Mouse (Mus musculus) adrenal gland, adult 8-10 months (tissue): Measurements from ENCODE around the gene Olfr1329. TPM values are rescaled to one million over a fixed set of nuclear protein-coding genes. Genes with fewer than 3 reads are reported as not detected.
"Not testable (repeated sequence)": the region's sequence is repeated elsewhere in the genome, so short reads cannot be mapped to it uniquely, and the experiment has no call there.

ENCODE experiments used
- DNase-seq: peaks from one replicate; pipeline ENCODE4 v3.0.0; 2022
- total RNA-seq, 4 experiments: library from RNA; stranded (reverse); gene quantifications; 2 replicates each; pipeline ENCODE4 v1.2.4; 2022

Olfr1329 gene
- not detected for total RNA-seq

DNA sequence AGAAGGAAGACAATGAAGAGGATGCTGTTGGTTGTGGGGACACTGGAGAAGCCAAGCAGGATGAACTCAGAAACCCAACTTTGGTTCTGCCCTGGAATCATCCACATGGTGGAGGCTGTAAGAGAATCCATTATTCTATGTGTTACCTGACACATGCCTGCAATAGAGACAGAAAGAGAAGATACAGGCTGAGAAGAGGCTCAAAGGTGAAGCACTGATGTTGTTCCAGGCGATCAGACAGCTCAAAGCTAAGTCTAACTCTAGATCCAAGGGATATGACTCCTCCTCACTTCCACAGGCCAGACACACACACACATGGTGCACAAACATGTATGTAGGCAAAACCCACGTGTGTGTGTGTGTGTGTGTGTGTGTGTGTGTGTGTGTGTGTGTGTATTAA, at the start of gene Olfr1329:
Olfr1329 (minus strand) TSS at position 101 of the 400 bp plus-strand sequence.
- DNase-seq: not testable (repeated sequence)

DNA sequence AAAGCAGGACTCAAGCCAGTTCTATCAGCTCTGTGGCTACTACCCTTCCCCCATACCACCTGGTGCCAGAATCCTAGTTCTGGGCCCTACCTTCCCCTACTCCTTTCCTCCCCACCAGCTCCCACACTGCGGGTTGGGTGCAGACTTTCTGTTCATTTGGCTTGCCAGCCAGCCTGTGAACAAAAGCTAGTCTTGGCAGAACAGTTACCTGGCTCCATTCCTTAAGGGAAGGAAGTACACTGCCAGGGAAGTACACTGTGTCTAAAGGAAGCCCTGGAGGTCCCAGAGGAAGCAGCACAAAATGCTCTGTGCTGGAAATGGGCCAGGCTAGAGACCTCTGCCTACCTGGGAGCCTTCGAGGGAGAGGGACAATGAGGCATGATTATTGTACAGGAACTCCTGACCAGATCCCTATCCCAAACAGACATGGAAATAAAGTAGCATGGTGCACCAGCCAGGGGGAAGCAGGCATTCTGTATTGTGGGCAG, 43.9 kb upstream of the Olfr1329 start, which contains the start of gene Lao1:
Lao1 (plus strand) TSS at position 438 of the 488 bp plus-strand sequence.
- DNase-seq: no peak

DNA sequence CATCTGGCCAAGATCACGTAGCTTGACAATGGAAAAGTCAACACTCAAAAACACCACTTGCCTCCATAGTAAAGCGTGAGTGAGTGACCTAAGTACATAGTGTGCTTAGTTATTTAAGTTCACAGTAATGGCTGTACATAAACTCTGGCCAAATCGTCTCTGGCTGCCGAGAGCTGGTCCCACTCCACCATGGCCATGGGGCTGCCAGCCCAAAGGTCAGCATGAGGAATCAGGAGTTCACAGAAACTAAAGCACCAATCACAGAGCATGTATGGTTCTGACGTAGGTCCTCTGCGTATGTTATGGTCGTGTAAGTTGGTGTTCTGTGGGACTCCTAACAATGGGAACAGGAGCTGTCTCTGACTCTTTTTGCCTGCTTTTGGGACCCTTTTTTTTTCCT, 41.5 kb upstream of the Olfr1329 start:
- no peak for DNase-seq

DNA sequence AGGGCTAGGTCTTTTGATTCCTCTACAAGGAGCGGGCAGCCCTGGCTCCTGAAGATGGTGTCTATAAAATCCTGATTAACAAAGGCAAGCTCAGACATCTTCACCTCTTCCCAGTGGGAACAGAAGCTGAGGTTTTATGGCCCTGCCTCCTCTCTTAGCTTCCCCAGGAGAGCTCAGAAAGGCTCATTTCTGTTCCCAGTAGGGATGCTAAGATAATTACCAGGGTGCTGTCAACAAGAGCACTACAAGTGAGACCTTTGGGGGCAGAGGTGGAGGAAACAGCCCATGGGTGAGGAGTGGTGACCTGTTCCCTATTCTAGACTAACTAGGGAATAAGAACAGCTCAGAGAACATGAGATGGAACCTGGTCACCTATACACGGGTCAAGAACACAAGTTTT, 21.2 kb upstream of the Olfr1329 start, which contains the start of gene Olfr1328:
Olfr1328 (minus strand) TSS at position 101 of the 400 bp plus-strand sequence.
- DNase-seq: no peak

DNA sequence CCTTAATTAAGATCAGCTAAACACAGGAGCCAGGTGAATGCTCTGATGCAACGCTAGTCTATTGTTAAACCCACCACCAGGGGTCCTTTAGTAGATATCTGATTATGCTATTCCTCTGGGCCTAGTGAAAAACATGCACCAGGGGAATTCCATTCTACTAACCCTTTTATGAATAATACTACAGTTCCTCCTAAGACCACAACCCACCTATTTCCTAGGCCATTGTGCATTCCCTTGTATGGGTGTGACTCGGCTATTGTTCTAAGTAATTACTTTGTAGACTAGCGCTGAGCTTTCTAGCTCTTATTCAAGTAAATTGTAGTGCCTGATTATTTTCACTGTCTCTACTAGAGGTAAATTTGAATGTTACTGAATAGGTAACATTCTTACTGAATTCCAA, 14.1 kb upstream of the Olfr1329 start:
- DNase-seq: not testable (repeated sequence)

DNA sequence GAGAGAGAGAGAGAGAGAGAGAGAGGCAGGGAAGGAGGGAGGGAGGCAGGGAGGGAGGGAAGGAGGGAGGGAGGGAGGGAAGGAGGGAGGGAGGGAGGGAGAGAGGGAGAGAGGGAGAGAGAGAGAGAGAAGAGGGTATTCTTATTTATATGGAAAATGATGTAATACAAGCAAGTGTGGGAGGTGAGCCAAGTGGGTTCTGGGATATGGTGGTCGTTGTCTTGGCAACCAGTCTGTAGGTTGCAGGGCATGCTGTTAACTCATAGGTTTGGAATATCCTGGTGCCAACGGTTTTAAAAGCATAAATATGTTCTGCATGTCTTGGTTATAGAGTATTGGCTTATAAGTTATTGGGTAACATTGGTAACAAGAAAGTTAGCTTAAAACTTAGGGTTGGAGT, 15.3 kb downstream of the Olfr1329 start:
- DNase-seq: no peak

DNA sequence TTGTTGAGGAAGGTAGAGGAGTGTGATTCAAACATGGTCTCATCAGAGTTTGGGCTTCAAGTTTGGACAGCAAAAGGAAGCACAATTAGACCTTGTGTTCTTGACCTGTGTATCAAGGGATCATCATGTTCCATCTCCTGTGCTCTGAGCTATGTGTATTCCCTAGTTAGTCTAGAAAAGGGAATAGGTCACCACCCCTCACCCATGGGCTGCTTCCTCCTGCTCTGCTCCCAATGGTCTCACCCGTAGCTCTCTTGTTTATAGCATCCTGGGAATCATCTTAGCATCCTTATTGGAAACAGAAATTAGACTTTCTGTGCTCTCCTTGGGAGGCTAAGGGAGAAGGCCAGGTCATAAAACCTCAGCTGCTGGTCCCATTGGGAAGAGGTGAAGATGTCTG, 29.0 kb downstream of the Olfr1329 start, which contains the start of gene Olfr1330:
Olfr1330 (plus strand) TSS at position 301 of the 400 bp plus-strand sequence.
- DNase-seq: no peak

DNA sequence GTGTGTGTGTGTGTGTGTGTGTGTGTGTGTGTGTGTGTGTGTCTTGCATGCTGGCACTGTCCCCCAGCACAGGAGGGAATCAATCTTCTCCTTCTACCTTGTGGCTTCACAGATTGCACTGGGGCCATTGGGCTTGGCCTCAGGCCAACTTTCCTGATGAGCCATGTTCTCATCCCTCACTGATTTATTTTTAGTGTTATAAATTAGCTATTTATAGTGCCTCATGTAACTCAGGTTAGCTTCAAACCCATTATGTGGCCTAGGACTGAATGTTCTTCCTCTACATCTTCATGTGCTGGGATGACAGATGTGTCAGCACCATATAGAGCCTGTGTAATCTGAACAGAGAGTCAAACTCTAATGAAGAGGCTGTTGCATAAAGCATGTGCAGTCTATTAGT, 49.7 kb downstream of the Olfr1329 start:
- no peak for DNase-seq

Other genes starting within 250 kb of the Olfr1329 start
- not detected for gene Olfr1342, start 224.7 kb downstream of the Olfr1329 start, total RNA-seq
- not detected for gene Olfr1341, start 213.9 kb downstream of the Olfr1329 start, total RNA-seq
- gene Olfr1340, start 197.3 kb downstream of the Olfr1329 start, total RNA-seq: not detected
- not detected for gene Olfr1339, start 185.3 kb downstream of the Olfr1329 start, total RNA-seq
- not detected for gene Olfr1338, start 158.7 kb downstream of the Olfr1329 start, total RNA-seq
- not detected for gene Olfr1337, start 134.9 kb downstream of the Olfr1329 start, total RNA-seq
- gene Olfr1335, start 107.5 kb downstream of the Olfr1329 start, total RNA-seq: not detected
- not detected for gene Olfr1333, start 81.2 kb downstream of the Olfr1329 start, total RNA-seq
- gene Olfr1331, start 52.8 kb downstream of the Olfr1329 start, total RNA-seq: not detected
- not detected for gene Olfr1330, start 28.9 kb downstream of the Olfr1329 start, total RNA-seq
- gene Olfr1328, start 21.1 kb upstream of the Olfr1329 start, total RNA-seq: not detected
- not detected for gene Lao1, start 44.1 kb upstream of the Olfr1329 start, total RNA-seq
- gene Slc2a1, start 191.2 kb upstream of the Olfr1329 start, total RNA-seq: 10 to 100 TPM; 22.2 to 27.9 (median 26.0) TPM